Mouse (Mus musculus) neutrophil, adult 59 days (primary cell): Measurements from ENCODE around the gene Spred3. TPM values are rescaled to one million over a fixed set of nuclear protein-coding genes. Genes with fewer than 3 reads are reported as not detected.

Experiments used
- total RNA-seq, 2 experiments: library from RNA; stranded (reverse); gene quantifications; 1 replicate in 1 of 2; 2 replicates in 1 of 2; pipeline ENCODE4 v1.2.4; 2023

The Spred3 gene
- total RNA-seq = 1 to 10 TPM; 1.6 to 2.1 TPM

DNA sequence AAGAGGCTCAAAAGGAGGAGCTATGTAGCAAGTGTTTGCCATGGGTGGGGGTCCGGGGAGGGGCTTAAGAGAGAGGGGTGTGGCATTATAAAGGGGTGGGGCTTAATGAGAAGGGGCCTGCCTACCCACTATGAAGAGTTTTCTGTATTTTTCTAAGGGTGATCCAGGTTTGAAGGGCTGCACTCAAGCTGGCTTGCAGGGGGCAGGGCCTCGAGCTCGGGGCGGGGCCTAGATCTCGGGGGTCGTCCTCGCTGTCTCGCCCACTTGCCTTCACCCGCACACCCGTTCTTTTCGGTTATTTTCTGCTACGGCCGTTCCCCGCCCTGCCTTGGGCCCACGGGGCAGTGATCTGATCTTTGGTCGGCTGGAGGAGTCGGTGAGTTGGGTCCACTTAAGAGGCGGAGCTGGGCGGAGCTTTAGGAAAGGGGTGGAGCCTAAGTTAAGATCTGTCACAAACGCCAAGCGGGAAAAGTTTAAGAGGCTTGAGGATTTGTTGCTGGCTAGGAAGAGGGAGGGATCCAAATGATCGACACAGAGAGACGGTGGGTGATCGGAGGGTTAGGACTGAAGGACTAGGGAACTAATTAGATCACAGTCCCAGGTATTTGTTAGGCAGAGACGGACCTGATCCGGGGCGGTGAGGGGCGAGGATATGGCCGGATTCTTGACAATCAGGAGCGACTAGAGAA is at the start of gene Spred3, which contains the start of gene Ggn:
Spred3 (minus strand) TSS at position 346 of the 689 bp plus-strand sequence.
Ggn (plus strand) TSS at position 145 of the 689 bp plus-strand sequence.

DNA sequence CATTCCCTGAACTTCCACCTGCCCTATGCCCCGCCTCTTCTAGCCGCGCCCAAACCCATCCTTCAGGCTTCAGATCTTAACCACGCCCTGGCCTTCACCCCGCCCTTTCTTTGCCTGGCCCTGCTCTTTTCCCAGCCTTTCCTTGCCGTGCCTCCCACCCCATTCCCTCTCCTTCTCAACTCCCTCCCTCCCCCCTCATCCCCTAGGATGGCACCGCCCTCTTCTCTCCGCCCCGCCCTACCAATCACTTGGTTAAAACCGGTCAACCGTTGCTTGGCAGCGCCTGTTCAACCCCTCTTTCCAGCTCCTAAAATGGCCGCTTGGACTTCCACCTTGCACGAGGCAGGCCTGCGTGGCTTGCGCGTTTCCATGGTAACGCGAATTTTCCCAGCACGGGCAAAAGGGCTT is 43.5 kb upstream of the Spred3 start, which contains the start of gene Catsperg1:
Catsperg1 (minus strand) TSS at position 361 of the 408 bp plus-strand sequence.

DNA sequence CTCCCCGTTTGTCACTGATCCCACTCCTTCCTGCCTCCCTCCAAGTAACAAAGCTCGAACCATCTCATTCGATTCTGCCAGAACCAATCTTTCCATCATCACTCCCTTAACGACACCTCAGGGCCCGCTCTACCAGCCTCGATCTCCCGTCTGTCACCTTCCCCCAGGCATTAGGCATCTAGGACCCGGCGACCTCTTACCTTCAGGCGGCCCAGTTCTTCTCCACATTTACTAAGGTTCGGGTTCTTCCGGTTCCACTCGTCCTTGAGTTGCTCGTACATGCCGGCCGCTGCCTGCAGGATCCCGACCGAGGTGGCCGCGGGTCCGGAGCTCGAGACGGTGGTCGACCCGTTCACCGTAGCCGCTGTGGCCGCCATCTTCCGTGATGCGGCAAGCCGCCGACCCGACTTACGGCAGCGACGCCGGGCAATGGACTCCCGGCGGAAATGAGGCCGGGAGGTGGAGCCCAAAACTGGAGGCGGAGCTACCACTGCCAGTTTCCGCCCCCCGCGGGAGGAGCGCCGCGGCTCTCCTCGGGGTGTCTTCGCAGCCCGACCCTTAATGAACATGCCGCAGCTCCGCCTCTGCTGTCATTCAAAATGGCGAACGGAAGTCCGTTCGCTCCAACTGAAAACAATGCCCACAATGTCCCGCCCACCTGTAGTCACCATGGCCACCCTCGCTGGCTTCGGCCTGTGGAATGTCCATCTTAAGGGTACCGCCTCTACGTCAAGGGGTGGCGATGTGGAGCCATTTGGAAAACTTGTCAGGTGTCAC is 10.1 kb upstream of the Spred3 start, which contains the start of gene Psmd8:
Psmd8 (minus strand) TSS at position 625 of the 777 bp plus-strand sequence.

DNA sequence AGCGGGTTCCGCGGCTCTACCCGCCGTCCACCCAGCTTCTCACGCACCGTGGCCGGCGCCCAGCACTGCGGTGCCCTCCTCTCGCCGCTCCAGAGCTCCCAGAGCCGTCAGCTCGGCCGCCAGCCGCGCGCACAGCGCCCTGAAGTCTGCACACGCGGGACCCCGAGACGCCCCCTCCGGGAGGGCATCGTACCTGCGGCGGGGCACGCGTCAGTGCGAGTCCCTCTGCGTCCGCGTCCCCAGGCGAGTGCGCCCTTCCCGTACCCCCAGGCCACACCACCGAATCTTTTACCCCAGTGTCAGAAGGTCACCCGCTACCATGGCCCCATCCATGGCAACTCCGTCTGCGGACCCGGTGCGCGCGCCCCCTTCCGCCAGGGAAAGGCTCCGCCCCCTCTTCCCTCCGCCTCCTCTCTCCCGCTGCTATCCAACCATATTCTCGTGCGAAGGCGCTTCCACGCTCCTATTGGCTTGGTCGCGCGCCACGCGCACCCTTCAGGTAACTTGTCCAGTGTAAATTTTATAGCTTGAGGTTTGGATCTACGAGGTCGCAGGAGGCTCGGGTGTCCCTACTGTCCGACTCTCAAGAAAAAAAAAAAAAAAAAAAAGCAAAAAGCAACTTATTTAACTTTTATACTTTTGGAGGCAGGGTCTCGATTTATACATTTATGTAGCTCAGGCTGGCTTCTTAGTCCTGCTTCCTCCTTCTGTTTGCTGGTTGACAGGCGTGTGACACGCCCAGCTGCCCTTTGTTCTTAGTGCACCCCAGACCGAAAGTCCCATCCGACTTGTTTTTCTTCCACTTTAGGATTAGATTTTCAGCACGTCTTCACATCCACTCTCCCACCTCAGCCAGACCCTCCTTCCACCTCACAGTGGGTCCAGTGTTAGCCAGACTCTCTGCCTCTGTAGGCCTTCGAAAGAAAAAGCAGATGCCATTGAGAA is 14.1 kb downstream of the Spred3 start, which contains the start of gene Fam98c:
Fam98c (minus strand) TSS at position 397 of the 945 bp plus-strand sequence.

DNA sequence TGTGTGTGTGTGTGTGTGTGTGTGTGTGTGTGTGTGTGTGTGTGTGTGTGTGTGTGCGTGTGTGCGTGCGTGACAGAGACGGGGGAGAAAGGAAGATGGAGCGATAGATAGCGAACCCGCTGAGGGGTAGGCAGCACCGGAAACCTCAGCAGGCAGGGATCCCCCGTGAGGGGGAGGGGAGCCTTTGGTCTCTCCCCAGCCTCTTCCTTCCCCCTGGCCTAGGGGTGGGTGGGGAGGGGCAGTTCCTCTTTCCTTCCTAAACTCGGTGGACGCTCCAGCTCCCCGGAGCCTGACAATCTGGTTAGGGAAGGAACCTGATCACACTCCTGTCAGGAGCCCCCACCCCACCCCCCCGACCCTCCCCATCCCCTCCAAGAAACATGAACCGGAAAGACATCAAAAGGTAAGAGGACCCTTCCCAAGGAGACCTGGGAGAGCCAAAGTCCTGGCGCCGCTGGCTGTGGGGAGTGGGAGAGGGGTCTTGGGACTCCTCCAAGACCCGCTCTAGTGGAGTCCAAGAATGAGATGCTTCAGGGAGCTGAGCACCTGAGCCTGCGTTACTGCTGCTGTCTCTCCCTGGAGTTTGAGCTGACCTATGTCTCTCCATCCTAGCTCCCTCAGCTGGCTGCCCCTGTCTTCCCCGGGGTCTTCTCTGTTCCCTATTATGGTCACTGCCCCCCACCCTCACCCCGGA is 35.4 kb downstream of the Spred3 start, which contains the start of gene Rasgrp4:
Rasgrp4 (plus strand) TSS at position 159 of the 694 bp plus-strand sequence.

DNA sequence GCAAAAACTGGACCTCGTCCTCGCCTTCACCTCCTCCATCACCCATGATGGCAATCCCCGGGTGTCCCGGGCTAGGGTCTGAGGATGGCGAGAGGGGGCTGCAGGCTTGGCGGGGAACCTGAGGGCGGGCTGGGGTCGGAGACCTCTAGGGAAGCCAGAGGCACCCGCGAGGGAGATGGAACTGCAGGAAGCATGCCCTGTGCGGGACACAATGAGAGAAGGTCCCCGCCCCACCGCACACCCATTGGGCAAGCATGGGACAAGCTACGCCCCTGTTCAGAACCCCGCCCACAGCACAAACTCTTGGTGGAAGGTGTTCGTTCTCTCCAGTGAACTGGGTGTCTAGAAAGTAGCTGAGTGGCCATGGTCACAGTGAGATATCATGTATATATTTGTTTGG is 45.2 kb downstream of the Spred3 start, which contains the start of gene Ryr1:
Ryr1 (minus strand) TSS at position 210 of the 400 bp plus-strand sequence.

Other genes starting within 250 kb of the Spred3 start
- 100 to 1,000 TPM; 113 to 116 TPM for gene Actn4, start 208.1 kb downstream of the Spred3 start, total RNA-seq
- gene Eif3k, start 188.5 kb downstream of the Spred3 start, total RNA-seq = 100 to 1,000 TPM; 178 to 190 TPM
- gene Map4k1, start 188.4 kb downstream of the Spred3 start, total RNA-seq = 10 to 100 TPM; 33.6 to 51.4 TPM
- under 1 TPM; 0.09 to 0.18 TPM for gene Ryr1, start 45.2 kb downstream of the Spred3 start, total RNA-seq
- gene Rasgrp4, start 35.6 kb downstream of the Spred3 start, total RNA-seq = 100 to 1,000 TPM; 301 to 302 TPM
- gene Fam98c, start 14.2 kb downstream of the Spred3 start, total RNA-seq = 10 to 100 TPM; 14.3 to 19.2 TPM
- under 1 TPM; 0.37 to 0.40 TPM for gene Ggn, start 201 bp downstream of the Spred3 start, total RNA-seq
- gene Psmd8, start 10.3 kb upstream of the Spred3 start, total RNA-seq = 100 to 1,000 TPM; 160 to 185 TPM
- 1 to 10 TPM; 1.7 to 2.5 TPM for gene Catsperg1, start 43.6 kb upstream of the Spred3 start, total RNA-seq
- gene Kcnk6, start 62.1 kb upstream of the Spred3 start, total RNA-seq = 1 to 10 TPM; 7.3 to 7.5 TPM
- gene Yif1b, start 67.9 kb upstream of the Spred3 start, total RNA-seq = 10 to 100 TPM; 17.8 to 19.2 TPM
- not detected for gene 2200002D01Rik, start 78.1 kb upstream of the Spred3 start, total RNA-seq
- 10 to 100 TPM; 18.2 to 22.9 TPM for gene Spint2, start 111.5 kb upstream of the Spred3 start, total RNA-seq
- not detected for gene Ppp1r14a, start 118.9 kb upstream of the Spred3 start, total RNA-seq
- gene Dpf1, start 133.5 kb upstream of the Spred3 start, total RNA-seq = not detected